Mouse (Mus musculus): Measurements from ENCODE around the gene Chd1l. TPM values are rescaled to one million over a fixed set of nuclear protein-coding genes. Genes with fewer than 3 reads are reported as not detected.

Chd1l gene
- polyA plus RNA-seq, 1 experiment from 2014 or later, result 8.9 TPM

GRCm38 (mm10) chr3:97587656-97588055 lies 22.3 kb downstream of the Chd1l start:
- TF ChIP-seq CTCF (IDR thresholded peaks at IDR 0.05; ENCODE audit: low read depth), result no peak
- TF ChIP-seq EP300 (optimal IDR thresholded peaks at IDR 0.05), result no peak
- peak; percentile 79 for ATAC-seq (ENCODE audit: low FRiP score, low TSS enrichment)
- H3K27me3 ChIP-seq (ENCODE audit: control insufficient read depth, insufficient read depth, low read length), result no peaks in the 10 kb centered on the region
- 52% methylated on average over 9 of the region's 9 CpGs for WGBS
- no peak overlapping the region for H3K9ac ChIP-seq (ENCODE audit: low read length)
- H3K27ac ChIP-seq (replicated peaks), result no peak overlapping the region
- H3K4me1 ChIP-seq (replicated peaks; ENCODE audit: control insufficient read depth, insufficient read depth), result no peaks in the 10 kb centered on the region
- no peak overlapping the region for H3K4me2 ChIP-seq (replicated peaks; ENCODE audit: low read depth)
- H3K36me3 ChIP-seq (ENCODE audit: control insufficient read depth, insufficient read depth, low read length), result no peaks in the 10 kb centered on the region
- H3K9me3 ChIP-seq (ENCODE audit: control insufficient read depth, low read length), result no peaks in the 10 kb centered on the region
- DNase-seq (ENCODE audit: low spot score), result peak; percentile 40
- H3K4me3 ChIP-seq (ENCODE audit: low read depth, low read length), result no peak overlapping the region

- H3K27ac ChIP-seq (replicated peaks), result no peak overlapping the region
- peak; percentile 93 for TF ChIP-seq CTCF (IDR thresholded peaks at IDR 0.05; ENCODE audit: low read depth)
- no peak for TF ChIP-seq EP300 (optimal IDR thresholded peaks at IDR 0.05)
- no peaks in the 10 kb centered on the region for H3K4me1 ChIP-seq (replicated peaks; ENCODE audit: control insufficient read depth, insufficient read depth)
- peak; percentile 58 for ATAC-seq (ENCODE audit: low FRiP score, low TSS enrichment)
- DNase-seq (ENCODE audit: low spot score), result peak; percentile 81
- H3K4me3 ChIP-seq (ENCODE audit: low read depth, low read length), result no peak overlapping the region
- H3K27me3 ChIP-seq (ENCODE audit: control insufficient read depth, insufficient read depth, low read length), result no peaks in the 10 kb centered on the region
- no peak overlapping the region for H3K9ac ChIP-seq (ENCODE audit: low read length)
- no peak overlapping the region for H3K4me2 ChIP-seq (replicated peaks; ENCODE audit: low read depth)
- H3K36me3 ChIP-seq (ENCODE audit: control insufficient read depth, insufficient read depth, low read length), result peaks cover 3% of the 10 kb centered on the region; the same call in 1 of the 2 replicates
- WGBS, result 59% methylated on average over 18 of the region's 18 CpGs
- no peaks in the 10 kb centered on the region for H3K9me3 ChIP-seq (ENCODE audit: control insufficient read depth, low read length)
Measured at GRCm38 (mm10) chr3:97585383-97586160, 24.4 kb downstream of the Chd1l start.

GRCm38 (mm10) chr3:97573807-97574206 lies 36.2 kb downstream of the Chd1l start:
- no peak overlapping the region for H3K4me3 ChIP-seq (ENCODE audit: low read depth, low read length)
- H3K4me1 ChIP-seq (replicated peaks; ENCODE audit: control insufficient read depth, insufficient read depth), result no peaks in the 10 kb centered on the region
- no peak overlapping the region for H3K27ac ChIP-seq (replicated peaks)
- DNase-seq (ENCODE audit: low spot score) (no peak), ATAC-seq (ENCODE audit: low FRiP score, low TSS enrichment) (no peak)
- 85% methylated on average over 9 of the region's 9 CpGs for WGBS
- H3K9me3 ChIP-seq (ENCODE audit: control insufficient read depth, low read length), result no peaks in the 10 kb centered on the region
- no peak overlapping the region for H3K4me2 ChIP-seq (replicated peaks; ENCODE audit: low read depth)
- H3K36me3 ChIP-seq (ENCODE audit: control insufficient read depth, insufficient read depth, low read length), result no peaks in the 10 kb centered on the region
- no peak for TF ChIP-seq CTCF (IDR thresholded peaks at IDR 0.05; ENCODE audit: low read depth)
- no peak for TF ChIP-seq EP300 (optimal IDR thresholded peaks at IDR 0.05)
- H3K9ac ChIP-seq (ENCODE audit: low read length), result no peak overlapping the region
- no peaks in the 10 kb centered on the region for H3K27me3 ChIP-seq (ENCODE audit: control insufficient read depth, insufficient read depth, low read length)

- DNase-seq (ENCODE audit: low spot score), result no peak
- Histone ChIP-seq H3K9me3 (ENCODE audit: control insufficient read depth, low read length) (no peaks in the 10 kb centered on the region), H3K9ac (ENCODE audit: low read length) (no peak overlapping the region), H3K4me1 (replicated peaks; ENCODE audit: control insufficient read depth, insufficient read depth) (no peaks in the 10 kb centered on the region), H3K4me2 (replicated peaks; ENCODE audit: low read depth) (no peak overlapping the region), H3K36me3 (ENCODE audit: control insufficient read depth, insufficient read depth, low read length) (peaks cover 4% of the 10 kb centered on the region; the same call in 1 of the 2 replicates), H3K4me3 (ENCODE audit: low read depth, low read length) (no peak overlapping the region), H3K27ac (replicated peaks) (no peak overlapping the region), H3K27me3 (ENCODE audit: control insufficient read depth, insufficient read depth, low read length) (no peaks in the 10 kb centered on the region)
- no peak for ATAC-seq (ENCODE audit: low FRiP score, low TSS enrichment)
- 46% methylated on average over 5 of the region's 5 CpGs for WGBS
- TF ChIP-seq EP300 (optimal IDR thresholded peaks at IDR 0.05) (no peak), CTCF (IDR thresholded peaks at IDR 0.05; ENCODE audit: low read depth) (no peak)
Measured at GRCm38 (mm10) chr3:97564588-97564987, 45.4 kb downstream of the Chd1l start.

- no peak for ATAC-seq (ENCODE audit: low FRiP score, low TSS enrichment)
- no peaks in the 10 kb centered on the region for H3K27me3 ChIP-seq (ENCODE audit: control insufficient read depth, insufficient read depth, low read length)
- no peaks in the 10 kb centered on the region for H3K4me1 ChIP-seq (replicated peaks; ENCODE audit: control insufficient read depth, insufficient read depth)
- no peaks in the 10 kb centered on the region for H3K9me3 ChIP-seq (ENCODE audit: control insufficient read depth, low read length)
- H3K4me3 ChIP-seq (ENCODE audit: low read depth, low read length), result no peak overlapping the region
- no peak for TF ChIP-seq EP300 (optimal IDR thresholded peaks at IDR 0.05)
- TF ChIP-seq CTCF (IDR thresholded peaks at IDR 0.05; ENCODE audit: low read depth), result no peak
- no peak overlapping the region for H3K4me2 ChIP-seq (replicated peaks; ENCODE audit: low read depth)
- 87% methylated on average over 5 of the region's 5 CpGs for WGBS
- DNase-seq (ENCODE audit: low spot score), result no peak
- no peak overlapping the region for H3K9ac ChIP-seq (ENCODE audit: low read length)
- no peak overlapping the region for H3K27ac ChIP-seq (replicated peaks)
- no peaks in the 10 kb centered on the region for H3K36me3 ChIP-seq (ENCODE audit: control insufficient read depth, insufficient read depth, low read length)
Measured at GRCm38 (mm10) chr3:97558554-97558953, 51.4 kb downstream of the Chd1l start.

GRCm38 (mm10) chr3:97546205-97546604 lies 63.8 kb downstream of the Chd1l start:
- no peak overlapping the region for H3K9ac ChIP-seq (ENCODE audit: low read length)
- ATAC-seq (ENCODE audit: low FRiP score, low TSS enrichment), result no peak
- no peaks in the 10 kb centered on the region for H3K4me1 ChIP-seq (replicated peaks; ENCODE audit: control insufficient read depth, insufficient read depth)
- no peak for TF ChIP-seq CTCF (IDR thresholded peaks at IDR 0.05; ENCODE audit: low read depth)
- TF ChIP-seq EP300 (optimal IDR thresholded peaks at IDR 0.05), result no peak
- H3K4me2 ChIP-seq (replicated peaks; ENCODE audit: low read depth), result no peak overlapping the region
- WGBS, result 44% methylated on average over 8 of the region's 8 CpGs
- no peak for DNase-seq (ENCODE audit: low spot score)
- no peaks in the 10 kb centered on the region for H3K36me3 ChIP-seq (ENCODE audit: control insufficient read depth, insufficient read depth, low read length)
- H3K27me3 ChIP-seq (ENCODE audit: control insufficient read depth, insufficient read depth, low read length), result no peaks in the 10 kb centered on the region
- no peaks in the 10 kb centered on the region for H3K9me3 ChIP-seq (ENCODE audit: control insufficient read depth, low read length)
- H3K4me3 ChIP-seq (ENCODE audit: low read depth, low read length), result no peak overlapping the region
- no peak overlapping the region for H3K27ac ChIP-seq (replicated peaks)
